Mouse (Mus musculus) heart, adult 2 months (tissue): ENCODE results near the gene Agbl4.

Experiments
- CTCF ChIP-seq: fragments of 200-600 bp; IDR thresholded peaks from 2 replicates; pipeline ENCODE4 v1.8.1; 2022; ENCODE audit warnings: antibody characterized with exemption, mild to moderate bottlenecking, moderate library complexity
- POLR2A ChIP-seq: fragments of 200-500 bp; IDR thresholded peaks from 2 replicates; pipeline ENCODE4 v1.6.1; 2011; ENCODE audit warnings: mild to moderate bottlenecking, low read depth, low read length, control low read depth; ENCODE audit not compliant: insufficient read depth

GRCm38 (mm10) chr4:111280936-111281335 is 883.5 kb downstream of the Agbl4 start:
- TF ChIP-seq POLR2A = no peak
- no peak for TF ChIP-seq CTCF
